Mouse (Mus musculus): ENCODE measurements around the gene Prss50. TPM values are rescaled to one million over a fixed set of nuclear protein-coding genes. Genes with fewer than 3 reads are reported as not detected.

Prss50 gene
- polyA plus RNA-seq, 1 experiment from 2014 or later, result 0.34 TPM

DNA sequence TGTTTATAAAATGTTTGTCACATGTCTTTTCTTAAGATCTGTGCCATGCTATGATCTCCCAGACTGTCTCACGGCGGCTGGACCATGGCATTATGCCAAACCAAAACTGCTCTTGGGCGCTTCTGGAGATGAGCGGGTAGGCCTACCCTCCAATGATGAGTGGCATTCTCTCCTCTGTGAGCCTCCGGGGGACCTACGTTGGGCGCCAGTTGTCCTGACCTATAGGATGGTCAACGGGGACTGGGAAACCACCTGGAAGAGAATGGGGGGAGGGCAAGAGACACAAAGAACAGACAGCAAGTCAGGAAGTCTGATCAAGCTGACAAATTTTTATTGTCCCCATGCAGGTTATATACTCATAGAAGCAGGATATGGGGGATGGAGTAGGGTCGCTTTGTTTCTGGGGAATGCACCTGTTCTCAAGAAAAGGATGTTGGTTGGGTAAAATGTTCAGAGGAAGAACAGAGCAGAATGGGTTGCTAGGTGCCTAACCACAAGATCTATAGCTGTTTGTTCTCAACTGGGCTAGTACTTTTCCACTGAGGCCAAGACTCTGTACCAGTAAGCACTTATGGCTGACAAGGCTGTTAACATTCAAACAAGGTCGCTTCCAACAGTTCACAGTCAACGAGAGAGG is 49.6 kb downstream of the Prss50 start:
- no peaks in the 10 kb centered on the region for H3K9me3 ChIP-seq (ENCODE audit: control insufficient read depth, low read length)
- 92% methylated on average over 11 of the region's 11 CpGs for WGBS
- ATAC-seq (ENCODE audit: low FRiP score, low TSS enrichment), result no peak
- no peak overlapping the region for H3K4me3 ChIP-seq (replicated peaks; ENCODE audit: low read depth, low read length)
- no peak overlapping the region for H3K27ac ChIP-seq (replicated peaks; ENCODE audit: low read depth, low read length)
- H3K4me2 ChIP-seq (ENCODE audit: low read length), result no peak overlapping the region
- no peaks in the 10 kb centered on the region for H3K27me3 ChIP-seq (ENCODE audit: control insufficient read depth, insufficient read depth, low read length)
- DNase-seq, result no peak
- H3K36me3 ChIP-seq (ENCODE audit: control insufficient read depth, insufficient read depth, low read length), result no peaks in the 10 kb centered on the region
- no peak overlapping the region for H3K9ac ChIP-seq (replicated peaks; ENCODE audit: low read length)
- no peaks in the 10 kb centered on the region for H3K4me1 ChIP-seq (ENCODE audit: control insufficient read depth, insufficient read depth, low read length)

DNA sequence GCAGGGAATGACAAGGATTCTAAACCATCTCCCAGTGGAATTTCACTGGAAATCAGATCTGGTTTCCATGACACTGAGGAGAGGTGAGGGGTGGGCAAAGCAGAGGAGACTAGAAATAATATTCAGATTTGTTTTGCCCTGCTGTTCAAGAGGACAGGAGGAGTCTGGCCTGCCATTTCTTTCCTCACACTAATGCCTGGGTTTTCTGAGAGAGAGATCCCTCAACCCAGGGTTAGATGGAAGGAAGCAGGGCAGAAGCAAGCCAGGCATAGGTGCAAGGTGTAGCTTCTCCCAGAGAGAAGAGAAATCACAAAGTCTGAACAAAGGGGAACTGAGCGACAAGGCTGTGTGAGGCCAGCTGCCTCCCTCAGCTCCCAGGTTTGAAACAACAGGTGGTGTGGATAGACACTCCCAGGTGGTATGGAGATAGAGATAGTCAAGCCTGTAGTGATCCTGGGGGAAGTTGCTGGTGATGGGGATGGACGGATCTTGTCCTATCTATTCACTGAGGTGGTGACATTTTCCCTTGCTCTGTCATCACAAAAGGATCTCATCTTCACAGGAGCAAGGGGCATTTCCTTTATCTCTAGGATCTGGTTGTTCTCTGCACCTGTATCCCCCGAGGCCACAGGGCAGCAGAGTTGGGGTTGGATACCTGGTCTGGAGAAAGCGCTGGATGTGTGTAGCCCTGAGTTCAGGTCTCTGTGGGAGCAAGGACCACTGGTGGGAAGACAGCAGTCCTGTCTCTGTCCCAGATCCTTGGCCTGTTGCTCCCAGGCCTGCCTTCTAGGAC is 50.3 kb downstream of the Prss50 start:
- Histone ChIP-seq H3K4me3 (replicated peaks; ENCODE audit: low read depth, low read length) (no peak overlapping the region), H3K9ac (replicated peaks; ENCODE audit: low read length) (no peak overlapping the region), H3K9me3 (ENCODE audit: control insufficient read depth, low read length) (no peaks in the 10 kb centered on the region), H3K27me3 (ENCODE audit: control insufficient read depth, insufficient read depth, low read length) (no peaks in the 10 kb centered on the region), H3K27ac (replicated peaks; ENCODE audit: low read depth, low read length) (no peak overlapping the region), H3K36me3 (ENCODE audit: control insufficient read depth, insufficient read depth, low read length) (no peaks in the 10 kb centered on the region), H3K4me2 (ENCODE audit: low read length) (no peak overlapping the region), H3K4me1 (ENCODE audit: control insufficient read depth, insufficient read depth, low read length) (no peaks in the 10 kb centered on the region)
- DNase-seq (no peak), ATAC-seq (ENCODE audit: low FRiP score, low TSS enrichment) (no peak)
- 80% methylated on average over 4 of the region's 4 CpGs for WGBS

DNA sequence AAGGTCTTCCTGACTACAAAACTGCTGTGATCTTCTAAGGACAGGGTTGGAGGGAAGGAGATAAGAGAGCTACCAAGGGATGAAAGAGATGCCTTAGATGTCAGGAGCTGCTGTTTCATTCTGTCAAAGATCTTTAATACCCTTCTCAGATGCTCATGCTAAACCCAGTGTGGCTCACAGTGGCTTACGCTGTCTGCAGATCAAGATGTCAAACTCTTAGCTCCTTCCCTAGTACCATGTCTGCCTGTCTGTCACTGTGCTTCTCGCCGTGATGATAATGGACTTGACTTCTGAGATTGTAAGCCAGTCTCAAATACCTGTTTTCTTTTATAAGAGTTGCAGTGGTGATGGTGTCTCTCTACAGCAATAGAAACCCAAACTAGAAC is 50.9 kb downstream of the Prss50 start:
- Histone ChIP-seq H3K9me3 (ENCODE audit: control insufficient read depth, low read length) (no peaks in the 10 kb centered on the region), H3K4me2 (ENCODE audit: low read length) (no peak overlapping the region), H3K4me1 (ENCODE audit: control insufficient read depth, insufficient read depth, low read length) (no peaks in the 10 kb centered on the region), H3K36me3 (ENCODE audit: control insufficient read depth, insufficient read depth, low read length) (no peaks in the 10 kb centered on the region), H3K27ac (replicated peaks; ENCODE audit: low read depth, low read length) (no peak overlapping the region), H3K9ac (replicated peaks; ENCODE audit: low read length) (no peak overlapping the region), H3K27me3 (ENCODE audit: control insufficient read depth, insufficient read depth, low read length) (no peaks in the 10 kb centered on the region), H3K4me3 (replicated peaks; ENCODE audit: low read depth, low read length) (no peak overlapping the region)
- 87% methylated on average over 3 of the region's 3 CpGs for WGBS
- DNase-seq (no peak), ATAC-seq (ENCODE audit: low FRiP score, low TSS enrichment) (no peak)

DNA sequence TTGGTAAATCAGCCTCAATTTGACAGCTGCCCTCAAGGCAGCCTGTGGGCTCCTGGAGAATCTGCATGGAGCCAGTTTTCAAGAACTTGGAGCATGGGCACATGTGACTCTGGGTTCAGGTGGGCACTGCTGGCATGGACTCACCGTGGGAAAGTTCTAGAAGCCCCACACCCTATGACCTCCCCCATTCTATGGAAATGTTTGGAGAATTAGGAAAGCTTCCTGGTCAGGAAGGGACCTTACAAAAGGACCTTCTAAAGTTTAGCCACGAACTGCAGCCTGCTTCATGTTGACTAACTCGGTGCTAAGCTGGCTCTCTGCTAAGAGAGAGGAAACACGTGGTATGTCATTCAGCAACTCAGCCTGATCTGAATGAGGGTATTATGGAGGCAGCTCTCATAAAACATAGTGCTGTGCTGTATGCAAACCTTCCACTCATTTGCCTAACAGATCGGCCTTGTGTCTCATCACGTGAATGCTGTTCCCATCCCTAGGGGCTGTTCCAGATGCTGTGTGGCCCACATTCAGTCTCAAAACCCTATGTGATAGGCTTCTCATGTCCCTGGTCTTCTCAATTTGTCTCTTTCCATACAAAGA is 51.7 kb downstream of the Prss50 start:
- Histone ChIP-seq H3K9me3 (ENCODE audit: control insufficient read depth, low read length) (no peaks in the 10 kb centered on the region), H3K27me3 (ENCODE audit: control insufficient read depth, insufficient read depth, low read length) (no peaks in the 10 kb centered on the region), H3K36me3 (ENCODE audit: control insufficient read depth, insufficient read depth, low read length) (no peaks in the 10 kb centered on the region), H3K4me1 (ENCODE audit: control insufficient read depth, insufficient read depth, low read length) (no peaks in the 10 kb centered on the region), H3K9ac (replicated peaks; ENCODE audit: low read length) (no peak overlapping the region), H3K27ac (replicated peaks; ENCODE audit: low read depth, low read length) (no peak overlapping the region), H3K4me3 (replicated peaks; ENCODE audit: low read depth, low read length) (no peak overlapping the region), H3K4me2 (ENCODE audit: low read length) (no peak overlapping the region)
- ATAC-seq (ENCODE audit: low FRiP score, low TSS enrichment) (no peak), DNase-seq (no peak)
- 82% methylated on average over 6 of the region's 6 CpGs for WGBS

Other genes with a start within 250 kb of the Prss50 start
- 22.2 and 33.7 TPM in 2 replicates for gene Nradd, start 233.5 kb upstream of the Prss50 start, polyA plus RNA-seq (2014; fragmentation: Nextera tagmentation; extraction: Ambion mirVana)
- 3.6 and 5.3 TPM in 2 replicates for gene Nbeal2, start 203.8 kb upstream of the Prss50 start, polyA plus RNA-seq (2014; fragmentation: Nextera tagmentation; extraction: Ambion mirVana)
- 106 and 122 TPM in 2 replicates for gene Ccdc12, start 201.5 kb upstream of the Prss50 start, polyA plus RNA-seq (2014; fragmentation: Nextera tagmentation; extraction: Ambion mirVana)
- gene Myl3, start 116.1 kb upstream of the Prss50 start, polyA plus RNA-seq (2014; fragmentation: Nextera tagmentation; extraction: Ambion mirVana), result 0.25 TPM in 1 of 2 replicates, not detected in the other
- 5.8 and 9.3 TPM in 2 replicates for gene Pth1r, start 110.8 kb upstream of the Prss50 start, polyA plus RNA-seq (2014; fragmentation: Nextera tagmentation; extraction: Ambion mirVana)
- gene Prss42, start 59.8 kb upstream of the Prss50 start, polyA plus RNA-seq (2014; fragmentation: Nextera tagmentation; extraction: Ambion mirVana), result not detected in 2 replicates
- gene Prss44, start 44.0 kb upstream of the Prss50 start, polyA plus RNA-seq (2014; fragmentation: Nextera tagmentation; extraction: Ambion mirVana), result not detected in 2 replicates
- not detected in 2 replicates for gene Prss43, start 31.3 kb upstream of the Prss50 start, polyA plus RNA-seq (2014; fragmentation: Nextera tagmentation; extraction: Ambion mirVana)
- not detected in 2 replicates for gene Prss45, start 23.4 kb upstream of the Prss50 start, polyA plus RNA-seq (2014; fragmentation: Nextera tagmentation; extraction: Ambion mirVana)
- gene Prss46, start 13.5 kb upstream of the Prss50 start, polyA plus RNA-seq (2014; fragmentation: Nextera tagmentation; extraction: Ambion mirVana), result not detected in 2 replicates
- 0.50 and 0.72 TPM in 2 replicates for gene Als2cl, start 21.9 kb downstream of the Prss50 start, polyA plus RNA-seq (2014; fragmentation: Nextera tagmentation; extraction: Ambion mirVana)
- 0.75 and 1.5 TPM in 2 replicates for gene Tmie, start 22.1 kb downstream of the Prss50 start, polyA plus RNA-seq (2014; fragmentation: Nextera tagmentation; extraction: Ambion mirVana)
- not detected in 2 replicates for gene Fam240a, start 58.9 kb downstream of the Prss50 start, polyA plus RNA-seq (2014; fragmentation: Nextera tagmentation; extraction: Ambion mirVana)
- gene Tdgf1, start 88.2 kb downstream of the Prss50 start, polyA plus RNA-seq (2014; fragmentation: Nextera tagmentation; extraction: Ambion mirVana), result not detected in 2 replicates
- 0.38 and 0.51 TPM in 2 replicates for gene Lrrc2, start 93.6 kb downstream of the Prss50 start, polyA plus RNA-seq (2014; fragmentation: Nextera tagmentation; extraction: Ambion mirVana)
- not detected in 2 replicates for gene Rtp3, start 132.6 kb downstream of the Prss50 start, polyA plus RNA-seq (2014; fragmentation: Nextera tagmentation; extraction: Ambion mirVana)
- gene Ltf, start 161.3 kb downstream of the Prss50 start, polyA plus RNA-seq (2014; fragmentation: Nextera tagmentation; extraction: Ambion mirVana), result 0.24 and 0.51 TPM in 2 replicates
- gene Ccrl2, start 199.6 kb downstream of the Prss50 start, polyA plus RNA-seq (2014; fragmentation: Nextera tagmentation; extraction: Ambion mirVana), result 1.2 and 1.9 TPM in 2 replicates

All from midbrain, embryonic 14.5 days (tissue).